Mouse (Mus musculus) embryo, embryonic 10 days (tissue): ENCODE data around the gene Sarnp.

ENCODE experiments used
- DNase-seq: peaks from one replicate; pipeline ENCODE4 v3.0.0-alpha.2; 2015; ENCODE audit warnings: low spot score

The Sarnp gene

DNA sequence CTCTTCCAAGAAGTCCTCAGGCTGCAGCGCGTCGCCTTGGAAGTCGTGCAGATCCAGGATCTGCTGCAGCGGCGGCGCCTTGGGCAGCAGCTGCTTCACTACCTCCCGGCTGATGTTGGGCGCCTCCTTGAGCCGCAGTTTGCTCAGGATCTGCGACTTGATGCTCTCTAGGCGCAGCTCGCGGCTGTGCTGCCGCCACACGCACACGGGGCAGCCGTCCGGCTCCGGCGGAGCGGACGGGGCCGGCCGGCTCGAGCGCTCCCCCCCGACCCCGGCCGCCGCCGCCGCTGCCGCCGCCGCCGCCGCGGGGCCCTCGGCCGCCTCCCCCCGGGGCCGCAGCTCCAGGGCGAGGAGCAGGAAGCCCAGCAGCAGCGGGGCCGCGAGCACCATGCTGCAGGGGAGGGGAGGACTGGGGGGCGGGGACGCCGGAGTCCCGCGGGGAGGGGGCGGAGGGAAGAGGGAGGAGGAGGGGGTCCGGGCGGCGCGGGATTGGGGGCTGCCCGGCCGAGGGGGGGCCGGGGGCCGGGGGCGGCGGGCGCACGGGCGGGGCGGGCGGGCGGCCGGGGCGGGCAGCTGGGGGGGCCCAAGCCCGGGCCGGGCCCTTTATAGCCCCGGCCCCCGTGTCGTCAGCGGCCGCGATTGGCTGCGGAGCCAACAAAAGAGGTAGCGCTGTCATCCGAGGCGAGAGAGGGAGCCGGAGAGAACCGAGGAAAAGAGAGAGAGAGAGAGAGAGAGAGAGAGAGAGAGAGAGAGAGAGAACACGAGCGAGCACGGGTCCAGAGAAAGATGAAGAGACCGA, 74.4 kb downstream of the Sarnp start, which contains the start of gene Gdf11:
Gdf11 (minus strand) TSS at position 423 of the 799 bp plus-strand sequence.
- peak; percentile 87 for DNase-seq

DNA sequence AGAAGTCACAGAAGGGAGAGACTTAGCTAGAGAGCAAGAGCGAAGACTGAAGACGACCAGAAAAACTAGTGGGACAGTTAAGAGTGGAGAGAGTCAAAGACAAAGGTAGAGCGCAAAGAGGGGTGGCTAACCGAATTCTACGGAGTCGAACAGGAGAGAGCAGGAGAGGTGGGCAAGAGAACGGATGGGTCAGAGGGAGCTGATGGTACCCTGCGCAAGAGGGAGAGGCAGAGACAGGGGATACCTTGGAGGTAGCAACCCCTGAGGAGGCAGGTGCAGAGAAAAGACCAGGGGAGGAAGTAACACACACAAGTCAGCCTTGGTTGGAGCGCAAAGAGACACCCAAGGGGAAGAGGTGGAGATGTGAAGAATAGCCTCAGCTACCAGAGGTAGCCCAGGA, 75.1 kb downstream of the Sarnp start:
- DNase-seq, result peak; percentile 36

DNA sequence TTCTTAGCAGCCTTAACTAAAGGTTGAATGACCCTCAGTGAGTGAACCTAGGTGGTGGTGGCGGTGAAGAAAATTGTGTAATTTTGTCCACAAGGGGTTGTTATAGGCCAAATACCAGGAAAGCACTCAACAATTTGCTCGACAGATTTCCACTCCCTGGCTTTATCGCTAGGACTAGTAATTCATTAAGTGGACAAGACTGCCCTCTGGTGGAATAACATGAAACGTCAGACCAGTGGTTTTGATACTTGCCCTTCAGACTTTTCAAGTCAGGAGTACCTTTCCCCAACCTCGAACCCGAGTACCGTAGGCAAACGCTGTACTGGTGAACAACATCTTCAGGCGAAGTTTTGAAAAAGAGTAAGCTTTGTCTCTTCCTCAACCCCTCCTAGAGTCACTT, 78.3 kb downstream of the Sarnp start:
- peak; percentile 94 for DNase-seq

DNA sequence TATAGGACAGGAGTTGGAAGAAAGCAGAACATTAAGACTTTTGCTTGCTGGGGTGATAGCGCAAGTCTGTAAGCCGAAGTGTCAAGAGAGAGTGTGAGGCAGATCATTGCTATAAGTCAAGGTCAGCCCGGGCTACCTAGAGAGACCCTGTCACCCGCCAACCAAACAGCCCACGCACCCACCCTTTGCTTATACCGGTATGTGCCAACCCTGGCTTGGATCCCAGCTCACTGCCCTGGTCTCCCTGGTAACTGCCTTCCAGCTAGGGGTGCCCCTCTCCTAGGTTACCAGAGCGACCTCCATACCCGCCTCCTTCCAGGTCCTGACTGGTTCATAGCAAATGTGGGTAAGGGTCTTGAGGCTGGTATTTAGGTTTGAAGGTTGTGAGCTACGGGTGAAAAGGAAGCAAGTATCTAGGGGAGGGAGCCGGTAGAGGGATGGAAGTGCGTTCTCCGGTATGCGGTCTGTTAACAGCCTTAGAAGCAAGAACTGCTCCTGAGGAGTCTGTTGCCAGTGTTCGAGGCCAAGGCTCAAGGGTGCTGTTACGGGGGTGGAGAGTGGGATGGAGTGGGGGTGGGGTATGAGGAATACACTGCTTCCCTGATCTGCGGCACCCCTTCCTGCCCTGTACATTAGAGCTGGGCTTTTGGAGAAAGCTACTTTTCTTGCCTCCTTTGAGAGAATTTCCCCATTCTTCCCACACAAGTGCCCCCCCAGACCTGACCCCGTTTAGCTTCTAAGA, 79.0 kb downstream of the Sarnp start:
- no peak for DNase-seq

DNA sequence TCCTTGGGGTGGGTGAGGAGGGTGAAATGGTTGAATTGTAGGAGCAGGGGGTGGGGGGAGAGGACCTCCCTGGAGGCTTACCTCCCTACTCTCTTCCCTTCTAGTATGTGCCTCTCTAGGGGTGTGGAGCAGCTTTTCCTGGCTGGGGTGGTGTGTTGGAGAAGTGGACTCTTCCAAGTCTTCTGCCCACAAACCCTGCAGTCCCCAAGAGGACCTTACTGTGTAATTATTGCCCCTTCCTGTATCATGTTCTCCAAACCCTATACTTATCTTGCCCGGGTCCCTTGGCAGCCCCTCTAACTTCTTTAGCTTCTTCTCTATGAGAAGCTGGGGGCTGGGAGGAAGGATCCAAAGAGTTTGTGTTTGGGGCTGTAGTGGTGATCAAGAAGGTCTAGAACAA, 79.7 kb downstream of the Sarnp start:
- DNase-seq, result no peak

DNA sequence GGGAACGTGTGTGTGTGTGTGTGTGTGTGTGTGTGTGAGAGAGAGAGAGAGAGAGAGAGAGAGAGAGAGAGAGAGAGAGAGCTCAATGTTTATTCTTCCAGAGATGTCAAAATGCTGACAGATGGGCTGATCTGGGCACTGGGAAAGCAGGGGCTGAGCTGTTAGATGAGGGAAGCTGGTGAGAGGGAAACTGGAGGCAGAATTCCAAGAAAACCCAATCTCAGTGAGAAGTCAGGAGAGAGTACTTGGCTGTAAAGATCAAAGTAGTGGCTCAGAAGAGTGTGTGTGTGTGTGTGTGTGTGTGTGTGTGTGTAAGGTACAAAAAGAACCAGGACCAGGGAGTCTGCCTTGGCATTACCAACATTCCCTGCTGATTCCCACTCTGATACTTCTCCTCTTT, 80.4 kb downstream of the Sarnp start:
- no peak for DNase-seq

DNA sequence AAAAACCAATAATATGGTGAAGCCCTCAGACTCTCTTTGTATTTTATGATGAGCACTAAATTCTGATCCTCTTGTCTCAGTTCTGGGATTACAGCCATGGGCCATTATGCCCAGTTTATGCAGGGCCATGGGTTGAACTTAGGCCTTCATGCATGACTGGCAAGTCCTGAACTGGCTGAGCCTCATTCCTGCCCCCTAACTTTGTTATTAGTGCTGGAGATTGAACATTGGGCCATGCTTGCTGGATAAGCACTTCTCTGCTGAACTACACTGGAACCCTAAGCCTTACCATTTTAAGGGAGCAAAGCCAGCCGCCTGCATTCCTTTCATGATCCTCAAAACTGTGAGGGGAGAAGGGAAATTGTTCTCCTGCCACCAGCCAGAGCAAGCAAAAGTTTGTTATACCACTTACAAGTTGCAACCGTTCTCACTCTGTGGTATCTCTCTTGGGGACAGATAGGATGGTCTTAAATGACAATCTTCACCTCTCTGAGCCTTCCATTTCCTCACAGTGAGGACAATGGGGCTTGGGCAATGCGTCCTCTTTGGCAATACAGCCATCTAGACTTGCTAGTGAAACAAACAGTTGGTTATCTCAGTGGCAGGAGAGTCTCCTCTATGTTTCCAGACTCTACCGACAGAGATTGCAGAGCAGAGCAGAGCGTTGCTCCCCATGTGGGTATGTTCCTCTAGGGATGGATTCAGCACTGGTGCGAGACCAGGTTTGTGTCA, 82.8 kb downstream of the Sarnp start:
- DNase-seq, result no peak

DNA sequence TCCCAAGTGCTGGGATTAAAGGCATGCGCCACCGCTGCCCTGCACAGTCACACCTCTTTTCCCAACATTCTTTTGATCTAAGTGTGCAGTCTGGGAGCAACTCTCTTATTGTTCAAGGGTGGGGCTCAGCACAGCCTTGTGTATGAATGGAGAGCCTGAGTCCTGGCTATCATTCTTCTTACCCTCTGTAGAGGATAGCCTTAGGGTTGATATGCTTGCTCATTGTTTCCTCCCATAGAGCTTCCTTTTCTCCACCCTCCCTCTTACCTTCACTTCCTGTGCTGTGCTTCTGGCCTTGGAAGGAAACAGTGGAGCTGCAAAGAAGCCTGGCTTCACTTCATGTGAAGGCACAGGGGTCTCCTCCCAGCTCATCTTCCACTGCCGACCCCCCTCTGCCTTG, 83.6 kb downstream of the Sarnp start, which contains the start of gene Cd63:
Cd63 (plus strand) TSS at position 292 of the 400 bp plus-strand sequence.
- DNase-seq, result no peak

DNA sequence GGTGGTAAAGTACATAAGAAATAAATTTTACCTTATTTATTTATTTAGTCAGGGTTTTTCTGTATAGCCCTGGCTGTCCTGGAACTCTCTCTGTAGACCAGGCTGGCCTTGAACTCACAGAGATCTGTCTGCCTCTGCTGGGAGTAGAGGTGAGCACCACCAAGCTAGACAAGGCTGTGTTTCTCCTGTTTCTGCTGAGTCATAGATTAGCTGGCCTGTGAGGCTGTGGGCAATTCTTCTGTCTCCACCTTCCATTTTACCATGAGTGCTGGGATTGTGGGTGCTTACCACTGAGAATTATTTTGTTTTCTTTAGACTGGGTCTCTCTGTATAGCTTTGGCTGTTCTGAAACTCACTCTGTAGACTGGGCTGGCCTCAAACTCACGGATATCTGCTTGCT, 84.3 kb downstream of the Sarnp start:
- DNase-seq, result no peak

DNA sequence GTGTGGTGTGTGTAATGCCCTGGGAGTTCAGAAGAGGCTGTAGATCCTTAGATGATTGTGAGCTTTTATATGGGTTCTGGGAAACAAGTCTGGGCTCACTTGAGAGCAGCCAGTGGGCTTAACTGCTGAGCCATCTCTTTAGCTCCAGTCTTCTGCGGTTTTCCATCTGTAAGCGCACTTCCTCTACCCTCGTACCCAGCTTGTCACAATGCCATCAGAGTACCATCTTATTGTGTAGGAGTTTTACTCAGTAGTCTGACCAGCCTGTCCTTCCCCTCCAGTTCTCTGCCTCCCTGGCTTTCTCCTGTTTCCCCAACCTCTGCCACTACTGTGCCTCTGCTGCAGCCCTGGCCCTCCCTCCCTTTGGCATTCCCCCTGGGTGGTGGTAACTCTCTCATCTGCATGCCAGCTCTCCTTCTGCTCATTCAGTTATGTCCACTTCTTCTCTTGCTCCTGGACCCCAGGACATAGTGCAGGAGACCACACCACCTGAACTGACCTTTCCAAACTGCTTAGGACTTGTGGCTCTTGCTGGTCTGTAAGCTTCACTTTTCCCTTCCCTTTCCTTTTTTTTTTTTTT, 85.4 kb downstream of the Sarnp start:
- DNase-seq, result no peak

DNA sequence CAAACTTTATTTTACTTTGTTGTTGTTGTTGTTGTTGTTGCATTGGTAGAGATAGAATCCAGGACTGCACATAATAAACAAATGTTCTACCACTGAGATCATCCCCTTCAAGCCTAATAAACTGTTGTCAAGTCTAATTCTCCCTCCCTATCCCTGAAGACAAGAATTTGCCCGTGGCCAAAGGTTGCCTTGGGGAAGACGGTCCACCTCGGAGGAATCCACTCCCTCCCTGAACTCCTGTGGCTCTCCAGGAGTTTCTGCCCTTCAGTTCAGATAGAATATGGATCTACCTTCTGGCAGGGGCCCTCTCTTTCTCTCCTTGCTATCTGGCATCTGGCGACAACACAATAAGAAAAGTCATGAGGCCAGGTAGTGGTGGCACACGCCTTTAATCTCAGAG, 87.7 kb downstream of the Sarnp start:
- no peak for DNase-seq

DNA sequence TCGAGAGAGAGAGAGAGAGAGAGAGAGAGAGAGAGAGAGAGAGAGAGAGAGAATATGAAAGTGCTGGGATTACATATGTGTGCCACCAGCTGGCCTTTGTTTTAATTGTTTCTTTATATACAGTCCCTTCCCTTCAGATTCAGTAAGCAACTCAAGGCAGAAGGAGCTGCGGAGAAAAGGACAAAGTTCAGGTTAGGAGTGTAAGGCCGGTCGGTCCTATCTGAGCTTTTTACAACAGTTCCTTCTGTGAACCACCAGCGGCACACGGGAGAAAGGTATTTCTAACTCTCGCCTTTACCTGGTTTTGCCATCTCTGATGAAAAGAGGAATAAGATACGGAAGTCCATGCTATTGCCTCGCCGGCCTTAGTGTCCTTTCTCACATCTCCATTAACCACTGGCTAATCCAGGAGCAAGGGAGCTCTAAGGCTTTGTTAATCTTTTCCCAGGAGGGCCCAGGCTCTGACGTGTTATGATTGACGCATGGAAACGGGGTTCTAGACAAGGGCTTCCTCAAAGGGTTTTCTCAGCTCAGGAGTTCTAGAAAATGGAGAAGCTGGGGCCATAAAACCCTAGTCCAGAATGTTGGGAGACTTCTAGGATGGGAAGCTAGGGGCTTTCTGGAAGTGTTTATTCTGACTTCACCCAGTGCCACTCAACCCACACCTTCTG, 91.8 kb downstream of the Sarnp start:
- no peak for DNase-seq

DNA sequence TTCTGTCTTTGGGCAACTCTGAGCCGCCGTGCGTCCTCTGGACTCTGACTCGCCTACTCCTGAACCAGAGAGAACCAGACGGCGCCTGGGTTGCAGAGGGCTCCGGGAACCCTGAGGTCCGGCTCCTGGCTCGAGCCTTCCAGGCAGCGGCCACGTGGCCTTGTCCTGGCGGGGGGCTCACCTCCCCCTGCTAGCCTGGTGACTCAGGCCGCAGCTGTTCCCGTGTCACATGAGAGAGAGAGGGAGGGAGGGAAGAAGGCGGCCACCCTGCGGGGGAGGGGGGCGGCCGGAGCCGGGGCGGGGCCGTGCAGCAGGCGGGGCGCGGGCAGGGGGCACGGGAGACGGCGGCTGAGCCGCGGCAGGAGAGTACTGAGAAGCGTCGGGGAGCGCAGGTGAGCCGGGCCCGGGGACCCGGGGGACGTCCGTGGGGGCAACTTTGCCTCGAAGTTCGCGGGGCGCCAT, 92.5 kb downstream of the Sarnp start:
- DNase-seq, result peak; percentile 91

DNA sequence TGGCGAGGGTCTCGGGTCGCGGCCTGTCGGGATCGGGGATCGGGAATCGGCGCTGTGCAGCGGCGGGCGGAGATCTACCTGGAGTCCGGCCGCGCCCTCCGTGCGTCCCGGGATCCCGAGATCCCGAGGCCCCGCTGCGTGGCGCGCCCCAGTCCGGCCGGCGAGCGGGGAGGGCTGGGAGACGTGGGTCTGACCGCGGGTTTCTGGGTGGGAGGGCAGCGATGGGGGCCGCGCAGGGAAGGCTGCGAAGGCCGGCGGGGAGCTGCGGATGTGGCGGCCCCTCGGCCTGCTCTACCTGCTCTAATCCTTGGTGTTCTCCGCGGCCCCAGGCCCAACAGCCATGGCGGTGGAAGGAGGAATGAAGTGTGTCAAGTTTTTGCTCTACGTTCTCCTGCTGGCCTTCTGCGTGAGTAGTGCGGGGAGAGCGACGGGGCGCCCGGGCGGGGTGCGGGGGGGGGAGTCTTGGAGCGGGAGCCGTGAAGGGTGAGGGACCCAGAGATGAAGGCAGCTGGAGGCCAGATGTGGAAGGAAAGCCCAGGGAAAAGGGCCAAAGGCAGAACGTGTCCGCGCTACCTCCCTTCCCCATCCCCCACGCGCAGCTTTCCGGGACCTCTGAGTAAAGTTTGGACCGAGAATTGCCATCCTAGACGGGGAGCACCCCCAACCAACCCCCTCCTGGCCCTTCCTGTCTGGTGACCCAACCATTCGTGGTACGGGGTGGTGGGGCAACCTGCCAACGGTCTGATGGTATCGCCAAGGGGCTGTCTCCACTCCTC, 93.1 kb downstream of the Sarnp start:
- peak; percentile 61 for DNase-seq

DNA sequence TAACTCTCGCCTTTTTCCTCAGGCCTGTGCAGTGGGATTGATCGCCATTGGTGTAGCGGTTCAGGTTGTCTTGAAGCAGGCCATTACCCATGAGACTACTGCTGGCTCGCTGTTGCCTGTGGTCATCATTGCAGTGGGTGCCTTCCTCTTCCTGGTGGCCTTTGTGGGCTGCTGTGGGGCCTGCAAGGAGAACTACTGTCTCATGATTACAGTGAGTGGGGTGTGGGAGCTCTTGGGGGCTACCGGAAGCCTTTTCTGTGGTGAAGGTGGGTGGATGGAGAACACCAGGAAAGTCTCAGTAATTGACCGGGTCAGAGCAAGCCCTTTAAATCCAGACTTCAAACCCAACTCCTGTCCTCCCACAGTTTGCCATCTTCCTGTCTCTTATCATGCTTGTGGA, 94.3 kb downstream of the Sarnp start:
- no peak for DNase-seq

DNA sequence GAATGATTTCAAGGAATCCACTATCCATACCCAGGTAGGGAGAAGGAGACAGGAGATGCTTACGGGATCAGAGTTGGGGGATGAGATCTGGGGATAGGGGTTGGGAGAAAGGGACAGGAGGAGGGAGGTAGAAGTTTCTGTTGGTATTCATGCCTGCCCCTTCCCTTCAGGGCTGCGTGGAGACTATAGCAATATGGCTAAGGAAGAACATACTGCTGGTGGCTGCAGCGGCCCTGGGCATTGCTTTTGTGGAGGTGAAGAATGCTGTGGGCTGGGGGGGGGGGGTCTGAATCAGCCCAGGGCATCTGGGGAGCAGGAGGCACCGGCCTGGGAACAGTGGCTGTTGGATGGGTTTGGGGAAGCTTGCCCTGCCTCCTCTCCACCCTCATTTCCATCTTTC, 95.1 kb downstream of the Sarnp start:
- no peak for DNase-seq

DNA sequence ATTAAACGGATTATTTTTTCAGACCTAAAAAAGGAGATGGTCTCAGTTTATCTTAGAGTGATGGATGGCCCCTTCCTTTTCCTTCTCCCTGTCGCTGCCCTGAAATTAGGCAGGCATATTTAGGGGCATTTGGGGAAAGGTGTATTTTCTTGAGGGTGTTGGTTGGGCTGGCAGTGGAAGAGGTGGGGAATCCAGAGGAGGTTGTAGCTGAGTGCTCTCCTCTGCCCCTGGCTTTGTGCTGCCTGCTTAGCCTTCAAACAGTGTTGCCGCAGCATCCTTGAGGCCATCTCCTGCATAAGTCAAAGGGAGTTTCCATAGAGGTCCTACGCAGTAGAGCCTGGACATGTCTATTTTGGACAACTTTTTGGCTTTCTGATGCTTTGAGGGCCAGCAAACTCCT, 95.7 kb downstream of the Sarnp start:
- DNase-seq, result no peak

DNA sequence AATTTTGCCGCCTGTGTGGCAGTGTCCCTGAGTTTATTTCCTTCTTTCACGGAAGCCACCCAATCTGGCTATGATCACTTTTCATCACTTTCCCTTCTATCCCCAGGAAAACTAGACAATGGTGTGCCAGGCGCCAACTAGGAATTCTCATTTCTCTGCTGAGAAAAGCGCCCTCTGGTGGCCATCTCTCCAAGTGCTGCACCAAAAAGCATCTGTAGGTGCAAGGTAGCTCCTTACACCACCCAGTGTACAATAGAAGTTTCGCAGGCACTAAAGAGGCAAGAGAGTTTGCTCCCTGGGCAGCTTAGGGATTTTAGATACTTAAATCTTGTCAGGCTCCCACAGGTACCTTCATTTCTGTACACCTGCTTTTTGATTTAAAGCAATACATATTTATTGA, 96.1 kb downstream of the Sarnp start:
- DNase-seq, result peak; percentile 90

DNA sequence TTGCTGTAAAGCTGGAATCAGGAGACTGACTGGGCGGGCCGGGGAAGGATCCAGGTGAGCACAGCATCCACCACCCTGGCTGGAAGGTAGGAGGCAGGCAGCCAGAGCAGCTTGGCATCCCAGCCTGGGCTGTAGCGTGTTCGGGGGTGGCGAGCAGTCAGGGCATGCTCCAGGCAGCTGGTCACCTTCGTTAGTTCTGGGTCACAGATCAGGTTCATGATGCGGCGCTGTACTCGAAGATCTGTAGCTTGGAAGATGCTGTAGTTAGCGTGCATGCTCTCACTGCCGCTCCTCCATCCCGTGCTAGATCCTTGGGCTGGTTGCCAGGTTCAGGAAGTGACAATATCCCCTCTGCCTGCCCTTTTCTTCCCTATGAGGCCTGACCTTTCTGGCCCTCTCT, 96.6 kb downstream of the Sarnp start:
- DNase-seq, result no peak

DNA sequence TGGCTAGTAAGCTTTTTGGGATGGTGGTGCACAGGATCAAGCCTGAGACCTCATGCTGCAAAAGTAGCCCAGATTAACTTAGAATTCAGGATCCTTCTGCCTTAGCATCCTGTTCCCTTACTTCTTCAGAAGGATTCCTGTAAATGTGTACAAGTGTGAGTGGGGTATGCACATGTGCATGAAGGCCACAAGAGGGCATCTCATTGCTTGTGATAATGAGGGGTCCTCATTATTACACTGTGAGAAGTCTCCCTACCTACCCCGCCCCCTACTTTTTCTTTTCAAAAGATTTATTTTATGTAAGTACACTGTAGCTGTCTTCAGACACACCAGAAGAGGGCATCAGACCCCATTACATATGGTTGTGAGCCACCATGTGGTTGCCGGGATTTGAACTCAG, 98.4 kb downstream of the Sarnp start:
- no peak for DNase-seq

DNA sequence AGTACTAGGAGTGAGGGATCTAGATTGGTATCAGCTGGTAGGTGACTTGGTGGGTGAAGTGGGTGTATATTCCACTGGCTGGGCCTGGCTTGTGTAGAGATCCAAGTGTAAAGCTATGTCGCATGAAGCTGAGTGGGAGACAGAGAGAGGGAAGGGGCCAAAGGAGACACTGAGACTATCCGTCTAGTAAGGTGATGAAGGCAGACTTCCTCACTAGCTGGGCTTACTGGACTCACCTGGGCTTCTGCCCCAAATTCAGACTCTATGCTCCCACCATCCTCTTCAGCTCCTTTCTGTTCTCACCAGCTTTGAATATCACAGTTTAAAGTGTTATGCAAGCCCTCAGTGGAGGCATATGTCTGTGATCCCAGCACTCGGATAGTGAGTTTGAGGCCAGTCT, 99.5 kb downstream of the Sarnp start:
- no peak for DNase-seq
